Mouse (Mus musculus): ENCODE results near the gene Syt12.

The Syt12 gene

GRCm38 (mm10) chr19:4447445-4447844 lies 29.8 kb downstream of the Syt12 start:
- DNase-seq (ENCODE audit: low read depth, low spot score) = no peak

GRCm38 (mm10) chr19:4446661-4447420 lies 30.4 kb downstream of the Syt12 start:
- DNase-seq (ENCODE audit: low read depth, low spot score) = no peak

DNA sequence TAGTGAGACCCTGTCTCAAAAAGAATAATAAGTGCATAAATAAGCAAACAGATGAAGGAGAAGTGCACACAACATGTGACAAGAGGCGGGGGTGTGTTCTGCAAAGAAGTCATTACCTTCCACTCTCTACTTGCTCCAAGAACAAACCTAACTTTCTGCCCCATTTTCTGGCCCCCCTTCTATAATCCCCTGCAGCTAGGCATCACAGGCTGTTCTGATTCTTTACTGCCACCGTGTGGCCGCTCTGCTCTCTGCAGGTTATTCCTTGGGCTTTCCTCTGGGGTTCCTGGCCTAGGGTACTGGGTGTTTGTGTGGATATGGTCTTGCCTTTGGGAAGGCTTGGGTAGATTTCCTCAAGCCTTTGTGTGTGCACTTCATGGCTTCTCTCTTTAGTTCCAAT lies 34.8 kb downstream of the Syt12 start:
- DNase-seq (ENCODE audit: low read depth, low spot score) = peak; percentile 61

GRCm38 (mm10) chr19:4441621-4442161 lies 35.6 kb downstream of the Syt12 start:
- no peak for DNase-seq (ENCODE audit: low read depth, low spot score)

GRCm38 (mm10) chr19:4441090-4441591 lies 36.1 kb downstream of the Syt12 start:
- DNase-seq (ENCODE audit: low read depth, low spot score) = no peak

DNA sequence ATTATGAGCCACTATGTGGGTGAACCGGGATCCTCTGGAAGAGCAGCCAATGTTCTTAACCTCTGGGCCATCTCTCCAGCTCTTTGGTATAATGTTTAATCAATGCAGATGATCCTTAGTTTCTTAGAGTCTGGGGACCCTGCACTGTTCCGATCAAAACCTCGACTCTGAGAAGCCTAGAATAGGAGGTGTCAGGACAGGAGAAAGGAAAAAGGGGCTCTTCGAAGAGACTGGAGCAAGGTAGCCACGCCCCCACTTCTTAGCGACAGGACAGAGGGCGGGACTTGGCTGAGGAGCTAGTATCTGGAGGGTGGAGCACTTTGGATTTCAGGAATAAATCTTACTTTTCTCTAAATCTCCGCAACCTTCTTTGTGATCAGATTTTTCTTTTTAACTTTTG lies 37.0 kb downstream of the Syt12 start:
- no peak for DNase-seq (ENCODE audit: low read depth, low spot score)

DNA sequence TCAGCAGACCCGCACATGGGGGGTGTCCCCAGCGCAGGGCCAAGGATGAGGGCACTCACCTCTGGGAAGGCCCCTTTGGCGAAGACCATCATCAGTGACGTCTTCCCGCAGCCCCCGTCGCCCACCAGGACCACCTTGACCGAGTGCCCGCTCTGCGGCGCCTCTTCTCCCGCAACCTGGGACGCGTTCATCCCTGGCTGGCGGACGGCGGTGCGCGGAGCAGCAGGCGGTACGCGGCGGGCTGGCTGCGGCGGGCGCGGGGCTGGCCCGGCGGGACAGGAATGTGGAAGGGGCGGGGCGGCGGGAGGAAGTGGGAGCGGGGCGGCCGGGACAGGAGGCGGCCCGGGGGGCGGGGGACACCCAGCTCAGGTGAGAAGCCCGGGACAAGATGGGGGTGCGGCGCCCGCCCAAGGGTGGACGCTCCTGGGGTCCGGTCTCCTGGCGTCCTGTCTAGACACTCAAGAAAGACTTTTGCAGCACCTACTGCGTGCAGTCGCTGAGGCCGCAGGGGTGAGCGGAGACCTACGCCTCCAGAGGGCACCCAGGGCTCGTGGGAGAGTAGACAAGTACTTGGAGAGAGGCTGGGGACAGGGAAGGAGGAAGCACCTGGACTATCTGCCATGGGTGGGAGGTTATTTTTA lies 38.0 kb downstream of the Syt12 start, which contains the start of gene Rhod:
Gene Rhod, minus strand, starts transcription at position 272 of the 641 bp plus-strand sequence.
- no peak for DNase-seq (ENCODE audit: low read depth, low spot score)

GRCm38 (mm10) chr19:4438791-4439160 lies 38.5 kb downstream of the Syt12 start:
- no peak for DNase-seq (ENCODE audit: low read depth, low spot score)

- no peak for DNase-seq (ENCODE audit: low read depth, low spot score)
Observed at GRCm38 (mm10) chr19:4437886-4438285, 39.4 kb downstream of the Syt12 start.

- no peak for DNase-seq (ENCODE audit: low read depth, low spot score)
Observed at GRCm38 (mm10) chr19:4436254-4436653, 41.0 kb downstream of the Syt12 start.

DNA sequence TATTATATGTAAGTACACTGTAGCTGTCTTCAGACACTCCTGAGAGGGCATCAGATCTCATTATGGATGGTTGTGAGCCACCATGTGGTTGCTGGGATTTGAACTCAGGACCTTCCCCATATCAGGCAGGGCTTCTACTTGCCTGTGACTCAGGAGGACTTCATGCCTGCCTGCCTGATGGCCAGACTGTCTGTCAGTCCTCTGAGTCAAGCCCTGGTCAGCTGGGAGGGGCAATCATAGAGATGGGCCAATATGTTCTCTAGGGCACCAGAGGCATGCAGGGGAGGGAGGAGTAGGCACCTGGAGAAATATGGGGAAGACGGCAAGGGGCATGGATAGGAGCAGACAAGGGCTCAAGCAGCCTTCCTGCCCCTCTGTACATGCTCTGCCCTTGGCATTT lies 42.2 kb downstream of the Syt12 start:
- no peak for DNase-seq (ENCODE audit: low read depth, low spot score)

GRCm38 (mm10) chr19:4433756-4434155 lies 43.5 kb downstream of the Syt12 start:
- DNase-seq (ENCODE audit: low read depth, low spot score) = no peak

GRCm38 (mm10) chr19:4430091-4430620 lies 47.1 kb downstream of the Syt12 start:
- DNase-seq (ENCODE audit: low read depth, low spot score) = no peak

GRCm38 (mm10) chr19:4425610-4426366 lies 51.5 kb downstream of the Syt12 start:
- DNase-seq (ENCODE audit: low read depth, low spot score) = no peak

GRCm38 (mm10) chr19:4423021-4423420 lies 54.2 kb downstream of the Syt12 start:
- DNase-seq (ENCODE audit: low read depth, low spot score) = no peak

DNA sequence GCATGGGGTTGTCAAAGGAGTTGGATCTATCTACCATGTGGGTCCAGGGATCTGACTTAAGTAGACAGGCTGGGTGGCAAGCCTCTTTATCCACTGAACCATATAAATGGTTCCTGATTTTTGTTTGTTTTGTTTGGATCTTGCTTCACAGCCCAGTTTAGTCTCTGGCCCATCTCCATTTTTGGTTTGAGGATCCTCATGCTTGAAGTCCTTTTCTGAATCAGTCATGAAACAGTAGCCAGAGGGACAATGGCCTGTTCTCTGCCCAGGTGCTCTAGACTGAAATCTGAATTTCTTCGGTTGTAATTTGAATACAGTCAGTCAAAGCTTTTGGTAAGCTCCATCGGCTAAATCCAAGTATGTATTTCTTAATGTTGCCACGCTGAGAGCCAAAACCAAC lies 54.7 kb downstream of the Syt12 start:
- DNase-seq (ENCODE audit: low read depth, low spot score) = no peak

DNA sequence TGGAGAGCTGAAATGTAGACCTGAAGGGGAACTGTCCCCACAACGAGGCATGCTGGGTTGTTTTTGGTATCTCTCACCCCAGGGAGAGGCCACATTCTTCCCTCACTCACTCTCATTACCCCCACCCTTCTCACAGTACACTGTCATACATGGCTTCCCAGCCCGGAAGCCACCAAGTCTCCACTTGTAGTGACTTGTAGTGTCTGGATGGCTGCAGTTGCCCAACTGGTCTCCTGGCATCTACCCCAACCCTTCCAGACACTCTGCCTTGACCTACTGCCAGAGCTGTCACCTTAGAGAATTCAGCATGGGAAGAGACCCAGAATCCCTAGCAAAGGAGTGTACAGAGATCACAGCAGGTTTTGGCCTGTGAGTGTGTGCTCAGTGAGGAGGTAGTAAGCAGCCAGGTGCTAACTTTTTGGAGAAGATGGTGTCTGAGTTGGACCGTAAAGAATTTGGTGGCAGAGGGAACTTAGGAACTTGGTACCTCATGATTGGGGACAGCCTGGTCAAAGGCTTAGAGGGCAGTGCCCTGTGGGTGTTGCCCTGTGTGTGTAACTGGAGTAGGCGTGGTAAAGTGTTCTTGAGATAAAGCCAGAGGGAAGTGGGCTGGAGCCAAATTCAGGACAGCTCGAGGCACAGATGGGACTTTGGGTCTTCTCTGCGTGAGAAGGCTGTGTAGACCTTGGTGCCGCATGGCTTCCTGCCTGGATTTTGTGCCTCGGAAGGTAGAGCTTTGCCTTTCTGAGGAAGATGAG lies 56.9 kb downstream of the Syt12 start:
- no peak for DNase-seq (ENCODE audit: low read depth, low spot score)

DNA sequence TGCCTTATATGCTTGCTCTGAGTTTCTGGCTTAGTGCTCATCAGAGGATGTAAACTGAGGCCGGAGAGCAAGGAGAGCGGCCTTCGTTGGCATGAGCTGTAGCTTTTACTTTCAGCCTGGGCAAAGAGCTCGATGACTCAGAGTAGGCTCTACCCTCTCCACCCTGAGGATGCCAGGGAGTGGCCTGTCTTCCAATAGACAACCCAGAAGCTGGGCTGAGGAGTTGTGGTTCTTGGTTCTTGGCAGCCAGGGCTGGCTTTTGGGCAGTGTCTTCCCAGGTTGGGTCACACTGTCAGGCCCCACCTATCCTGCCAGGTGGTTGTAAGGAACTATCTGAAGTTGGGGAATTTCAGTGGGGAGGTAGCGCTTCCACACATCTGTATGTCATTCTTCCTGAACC lies 57.5 kb downstream of the Syt12 start:
- no peak for DNase-seq (ENCODE audit: low read depth, low spot score)

GRCm38 (mm10) chr19:4417713-4418112 lies 59.5 kb downstream of the Syt12 start:
- no peak for DNase-seq (ENCODE audit: low read depth, low spot score)

DNA sequence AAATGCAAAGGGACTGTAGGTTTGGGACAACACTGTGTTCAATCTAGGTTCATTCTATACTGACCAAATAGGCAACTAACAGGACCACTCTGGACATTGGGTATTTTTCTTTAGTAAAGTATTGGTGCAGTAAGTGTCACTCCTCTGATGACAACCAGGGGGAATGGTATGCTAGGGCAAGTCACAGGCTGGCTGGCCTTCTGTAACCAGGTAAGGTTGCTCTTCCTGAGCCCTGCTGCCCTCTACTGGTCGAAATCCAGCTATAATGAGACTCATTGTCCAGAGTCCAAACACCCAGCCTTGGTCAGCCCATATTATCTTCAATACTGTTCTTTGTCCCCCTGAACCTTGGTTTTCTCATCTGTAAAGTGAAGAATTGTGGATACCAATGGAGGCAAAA lies 60.1 kb downstream of the Syt12 start:
- no peak for DNase-seq (ENCODE audit: low read depth, low spot score)

DNA sequence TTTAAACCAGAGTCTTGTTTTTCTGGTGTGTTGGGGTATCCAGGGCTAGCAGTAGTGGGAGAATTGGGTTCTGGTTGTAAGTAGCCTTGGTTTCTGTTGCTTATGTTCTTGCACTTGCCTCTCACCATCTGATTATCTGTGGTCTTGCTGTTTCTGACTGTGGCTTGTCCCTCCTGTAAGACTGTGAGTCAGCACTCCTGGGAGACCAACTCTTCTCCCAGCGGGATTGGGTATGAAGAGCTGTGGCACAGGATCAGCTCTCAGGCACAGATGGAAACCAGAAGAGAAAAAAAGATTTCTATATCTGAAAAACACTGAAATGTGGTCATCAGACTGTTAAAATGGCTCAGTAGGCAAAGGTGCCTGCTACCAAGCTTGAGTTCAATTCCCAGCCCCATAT lies 62.6 kb downstream of the Syt12 start:
- no peak for DNase-seq (ENCODE audit: low read depth, low spot score)

All from embryo, embryonic 11.5 days (tissue).